In genomic region chr6:39051799-39052556, GRCm38 (mm10) we compare ENCODE assay signal across 20 mouse cellular contexts.
DNase-seq lines count a peak whose midpoint lies in the region; ATAC-seq and TF ChIP-seq lines count a peak whose summit lies in the region.
"Had no signal": no experiment of that assay in that cellular context is flagged by ENCODE, and none has a peak within 500 bp of the region (broad histone marks: within the 10 kb centered on the region; RNA-seq: fewer than 3 reads in every experiment).

No protein-coding gene starts in this region.

- no peak overlapping the region for H3K27ac ChIP-seq in lung, postnatal 0 days (ENCODE audit: low read length)
- no peak overlapping the region for H3K27ac ChIP-seq in intestine, postnatal 0 days (ENCODE audit: low read depth, low read length)
- H3K27ac ChIP-seq in midbrain, embryonic 14.5 days (replicated peaks; ENCODE audit: low read depth, low read length): no peak overlapping the region
- H3K27ac ChIP-seq: embryonic facial prominence, embryonic 13.5 days; heart, embryonic 13.5 days; hindbrain, embryonic 13.5 days; liver, embryonic 15.5 days had no signal

- H3K4me1 ChIP-seq in lung, postnatal 0 days (ENCODE audit: insufficient read depth, low read depth, low read length): no peaks in the 10 kb centered on the region; the same call in 1 of the 2 replicates
- no peaks in the 10 kb centered on the region for H3K4me1 ChIP-seq in intestine, postnatal 0 days (replicated peaks; ENCODE audit: control insufficient read depth, insufficient read depth, low read length)
- H3K4me1 ChIP-seq in midbrain, embryonic 14.5 days (ENCODE audit: control insufficient read depth, insufficient read depth, low read length): 0 out of 2 replicates have a peak, but pooled peaks cover 3% of the 10 kb centered on the region
- H3K4me1 ChIP-seq: liver, embryonic 15.5 days had no signal

- H3K4me3 ChIP-seq in lung, postnatal 0 days (ENCODE audit: low read depth, low read length): no peak overlapping the region
- H3K4me3 ChIP-seq in intestine, postnatal 0 days (ENCODE audit: low read depth, low read length): no peak overlapping the region
- H3K4me3 ChIP-seq in midbrain, embryonic 14.5 days (replicated peaks; ENCODE audit: low read depth, low read length): no peak overlapping the region
- H3K4me3 ChIP-seq: embryonic facial prominence, embryonic 13.5 days; heart, embryonic 13.5 days; hindbrain, embryonic 13.5 days; liver, embryonic 15.5 days; megakaryocyte, embryonic 14.5 days; stomach, embryonic 15.5 days had no signal

- DNase-seq in cerebellum, adult 9-11 months: peak; percentile 27
- DNase-seq in lung, postnatal 0 days (ENCODE audit: low spot score): no peak
- no peak for DNase-seq in lung, postnatal 14 days
- DNase-seq in urinary bladder, adult 2 months (ENCODE audit: low spot score): no peak
- DNase-seq in heart, adult 11 months: no peak
- DNase-seq in midbrain, embryonic 14.5 days: no peak
- DNase-seq: retina, postnatal 1 day; thymus, postnatal 25 days had no signal

- H3K9ac ChIP-seq in lung, postnatal 0 days (replicated peaks; ENCODE audit: low read depth): no peak overlapping the region
- H3K9ac ChIP-seq in intestine, postnatal 0 days (ENCODE audit: low read depth, low read length): no peak overlapping the region
- H3K9ac ChIP-seq in midbrain, embryonic 14.5 days (replicated peaks; ENCODE audit: low read length): no peak overlapping the region
- H3K9ac ChIP-seq: embryonic facial prominence, embryonic 13.5 days; heart, embryonic 13.5 days; hindbrain, embryonic 13.5 days; liver, embryonic 15.5 days; stomach, embryonic 15.5 days had no signal

- no peaks in the 10 kb centered on the region for H3K27me3 ChIP-seq in lung, postnatal 0 days (replicated peaks; ENCODE audit: insufficient read depth, low read length)
- no peaks in the 10 kb centered on the region for H3K27me3 ChIP-seq in intestine, postnatal 0 days (replicated peaks; ENCODE audit: control insufficient read depth, insufficient read depth, low read length)
- no peaks in the 10 kb centered on the region for H3K27me3 ChIP-seq in midbrain, embryonic 14.5 days (ENCODE audit: control insufficient read depth, insufficient read depth, low read length)
- H3K27me3 ChIP-seq: hindbrain, embryonic 13.5 days; megakaryocyte, embryonic 14.5 days; stomach, embryonic 15.5 days had no signal

- no peak; the same call in 1 of the 2 replicates for ATAC-seq in cerebellum, adult (ENCODE audit: insufficient number of reproducible peaks, low FRiP score, low TSS enrichment)
- 0 out of 2 replicates have a peak, but pooled peaks have one; percentile 30 for ATAC-seq in lung, postnatal 0 days
- ATAC-seq in intestine, postnatal 0 days: peak; percentile 41; the same call in 1 of the 2 replicates
- ATAC-seq in midbrain, embryonic 14.5 days (ENCODE audit: low FRiP score, low TSS enrichment): no peak
- ATAC-seq: activated CD4-positive, CD25-positive, alpha-beta regulatory T cell, adult 4 months; CD4-positive, CD25-positive, alpha-beta regulatory T cell, adult 4 months; forebrain, embryonic 16.5 days; inflammation-experienced regulatory T-cells, adult 6 months had no signal

- H3K9me3 ChIP-seq in lung, postnatal 0 days (ENCODE audit: low read length): no peaks in the 10 kb centered on the region
- H3K9me3 ChIP-seq in intestine, postnatal 0 days (ENCODE audit: control insufficient read depth): no peaks in the 10 kb centered on the region
- H3K9me3 ChIP-seq in midbrain, embryonic 14.5 days (ENCODE audit: control insufficient read depth, low read length): no peaks in the 10 kb centered on the region
- H3K9me3 ChIP-seq: embryonic facial prominence, embryonic 13.5 days; heart, embryonic 13.5 days; hindbrain, embryonic 13.5 days; liver, embryonic 15.5 days; megakaryocyte, embryonic 14.5 days; stomach, embryonic 15.5 days had no signal

- H3K4me2 ChIP-seq in lung, postnatal 0 days (replicated peaks; ENCODE audit: low read depth, low read length): no peak overlapping the region
- H3K4me2 ChIP-seq in intestine, postnatal 0 days (replicated peaks; ENCODE audit: low read depth): no peak overlapping the region
- H3K4me2 ChIP-seq in midbrain, embryonic 14.5 days (ENCODE audit: low read length): no peak overlapping the region
- H3K4me2 ChIP-seq: embryonic facial prominence, embryonic 13.5 days; heart, embryonic 13.5 days; hindbrain, embryonic 13.5 days; liver, embryonic 15.5 days; stomach, embryonic 15.5 days had no signal

- WGBS in lung, postnatal 0 days: 58% methylated on average over 9 of the region's 9 CpGs
- WGBS in intestine, postnatal 0 days: 48% methylated on average over 9 of the region's 9 CpGs
- 84% methylated on average over 9 of the region's 9 CpGs for WGBS in midbrain, embryonic 14.5 days

- no peak for TF ChIP-seq EP300 in lung, postnatal 0 days (IDR thresholded peaks at IDR 0.05)

- no peak for TF ChIP-seq CTCF in lung, postnatal 0 days (IDR thresholded peaks at IDR 0.05)
- TF ChIP-seq CTCF in intestine, postnatal 0 days (IDR thresholded peaks at IDR 0.05; ENCODE audit: low read depth): no peak

- H3K36me3 ChIP-seq in lung, postnatal 0 days (ENCODE audit: insufficient read depth, low read length): no peaks in the 10 kb centered on the region
- no peaks in the 10 kb centered on the region for H3K36me3 ChIP-seq in intestine, postnatal 0 days (ENCODE audit: control insufficient read depth, insufficient read depth)
- H3K36me3 ChIP-seq in midbrain, embryonic 14.5 days (ENCODE audit: control insufficient read depth, insufficient read depth, low read length): no peaks in the 10 kb centered on the region
- H3K36me3 ChIP-seq: embryonic facial prominence, embryonic 13.5 days; heart, embryonic 13.5 days; hindbrain, embryonic 13.5 days; liver, embryonic 15.5 days; stomach, embryonic 15.5 days had no signal

Comparison
In these comparisons a context has a peak if more than half of its experiments do, and no peak if none do; other contexts are left out.
1. ATAC-seq: peak in lung, postnatal 0 days (single experiment) and intestine, postnatal 0 days (single experiment); none in cerebellum, adult (single experiment) and midbrain, embryonic 14.5 days (single experiment).